Mouse (Mus musculus) kidney, embryonic 15.5 days (tissue): ENCODE data around the gene Ubxn6. TPM values are rescaled to one million over a fixed set of nuclear protein-coding genes. Genes with fewer than 3 reads are reported as not detected.
"Not testable (repeated sequence)": the region's sequence is repeated elsewhere in the genome, so short reads cannot be mapped to it uniquely, and the experiment has no call there.

Experiments
- ATAC-seq: fragments of 200-750 bp; cut with Nextera tagmentation; replicated peaks from 2 replicates; pipeline ENCODE4 v1.8.0; 2017; ENCODE audit warnings: moderate TSS enrichment; ENCODE audit not compliant: low FRiP score
- H3K27ac ChIP-seq: fragments of 300-500 bp; sonication (generic); 2 replicates; pipeline ENCODE4 v1.5.1; 2015; ENCODE audit warnings: mild to moderate bottlenecking, inconsistent platforms
- H3K27me3 ChIP-seq: fragments of 300-500 bp; sonication (generic); 2 replicates; pipeline ENCODE4 v1.6.1; 2015; ENCODE audit warnings: inconsistent platforms
- H3K36me3 ChIP-seq: fragments of 300-500 bp; sonication (generic); 2 replicates; pipeline ENCODE4 v1.6.1; 2015; ENCODE audit warnings: inconsistent platforms
- H3K4me1 ChIP-seq: fragments of 300-500 bp; sonication (generic); 2 replicates; pipeline ENCODE4 v1.6.1; 2015; ENCODE audit warnings: inconsistent platforms
- H3K4me2 ChIP-seq: fragments of 300-500 bp; sonication (generic); 2 replicates; pipeline ENCODE4 v1.6.1; 2015; ENCODE audit warnings: moderate library complexity, mild to moderate bottlenecking, inconsistent platforms
- H3K4me3 ChIP-seq: fragments of 300-500 bp; sonication (generic); replicated peaks from 2 replicates; pipeline ENCODE4 v1.5.1; 2015; ENCODE audit warnings: mild to moderate bottlenecking, inconsistent platforms
- H3K9ac ChIP-seq: fragments of 300-500 bp; sonication (generic); 2 replicates; pipeline ENCODE4 v1.6.1; 2015; ENCODE audit warnings: mild to moderate bottlenecking, inconsistent platforms
- H3K9me3 ChIP-seq: fragments of 300-500 bp; sonication (generic); replicated peaks from 2 replicates; pipeline ENCODE4 v1.6.1; 2016; ENCODE audit warnings: inconsistent platforms
- WGBS: fragments of 180-500 bp; shearing (Covaris S2); methylation state at CpG from one replicate; pipeline ENCODE4 v1.1.7; 2015; ENCODE audit warnings: mixed read lengths; 5-methylcytosine and 5-hydroxymethylcytosine counted together
- polyA plus RNA-seq: library from polyadenylated mRNA; unstranded; fragments of >200 nt; fragmentation: Nextera tagmentation; extraction: Ambion mirVana; gene quantifications from 2 replicates; pipeline ENCODE4 v1.2.1, GENCODE M21; 2015

Ubxn6 gene
- polyA plus RNA-seq, 1 experiment from 2014 or later: 45.6 TPM

- Histone ChIP-seq H3K4me2 (no peak overlapping the region), H3K27ac (no peak overlapping the region), H3K27me3 (no peaks in the 10 kb centered on the region), H3K4me1 (no peaks in the 10 kb centered on the region), H3K4me3 (no peak overlapping the region), H3K36me3 (peaks cover 98% of the 10 kb centered on the region), H3K9ac (no peak overlapping the region), H3K9me3 (no peaks in the 10 kb centered on the region)
- WGBS: 94% methylated on average over 15 of the region's 15 CpGs
- no peak for ATAC-seq
Measured at GRCm38 (mm10) chr17:56098711-56099572, 24.1 kb upstream of the Ubxn6 start.

- ATAC-seq: no peak
- H3K4me2 ChIP-seq: no peak overlapping the region
- H3K4me1 ChIP-seq: no peaks in the 10 kb centered on the region
- H3K4me3 ChIP-seq: no peak overlapping the region
- H3K27ac ChIP-seq: no peak overlapping the region
- no peaks in the 10 kb centered on the region for H3K9me3 ChIP-seq
- H3K36me3 ChIP-seq: peaks cover 97% of the 10 kb centered on the region
- no peak overlapping the region for H3K9ac ChIP-seq
- H3K27me3 ChIP-seq: no peaks in the 10 kb centered on the region
- 92% methylated on average over 8 of the region's 8 CpGs for WGBS
Measured at GRCm38 (mm10) chr17:56098180-56098579, 23.4 kb upstream of the Ubxn6 start.

GRCm38 (mm10) chr17:56096883-56097282, 22.1 kb upstream of the Ubxn6 start:
- Histone ChIP-seq H3K9ac (no peak overlapping the region), H3K27ac (no peak overlapping the region), H3K27me3 (no peaks in the 10 kb centered on the region), H3K36me3 (peaks cover 91% of the 10 kb centered on the region), H3K9me3 (no peaks in the 10 kb centered on the region), H3K4me3 (no peak overlapping the region), H3K4me1 (no peaks in the 10 kb centered on the region), H3K4me2 (no peak overlapping the region)
- WGBS: 92% methylated on average over 12 of the region's 12 CpGs
- no peak for ATAC-seq

- H3K27ac ChIP-seq: no peak overlapping the region
- no peak overlapping the region for H3K9ac ChIP-seq
- H3K27me3 ChIP-seq: no peaks in the 10 kb centered on the region
- no peaks in the 10 kb centered on the region for H3K9me3 ChIP-seq
- no peak for ATAC-seq
- H3K4me1 ChIP-seq: no peaks in the 10 kb centered on the region
- WGBS: 92% methylated on average over 1 of the region's 1 CpGs
- H3K4me3 ChIP-seq: no peak overlapping the region
- H3K36me3 ChIP-seq: peaks cover 84% of the 10 kb centered on the region
- H3K4me2 ChIP-seq: no peak overlapping the region
Measured at GRCm38 (mm10) chr17:56092794-56093193, 18.0 kb upstream of the Ubxn6 start.

GRCm38 (mm10) chr17:56092312-56092711, 17.5 kb upstream of the Ubxn6 start:
- Histone ChIP-seq H3K9ac (no peak overlapping the region), H3K9me3 (no peaks in the 10 kb centered on the region), H3K4me1 (no peaks in the 10 kb centered on the region), H3K4me2 (no peak overlapping the region), H3K27me3 (no peaks in the 10 kb centered on the region), H3K27ac (no peak overlapping the region), H3K4me3 (no peak overlapping the region), H3K36me3 (peaks cover 82% of the 10 kb centered on the region)
- WGBS: 69% methylated on average over 1 of the region's 1 CpGs
- ATAC-seq: no peak

GRCm38 (mm10) chr17:56080781-56081585, 6.2 kb upstream of the Ubxn6 start:
- Histone ChIP-seq H3K27ac (peak overlapping the region; percentile 61), H3K9me3 (no peaks in the 10 kb centered on the region), H3K9ac (peak overlapping the region; percentile 88), H3K4me1 (peaks cover 29% of the 10 kb centered on the region), H3K4me3 (peak overlapping the region; percentile 66), H3K36me3 (peaks cover 38% of the 10 kb centered on the region), H3K4me2 (peak overlapping the region; percentile 95), H3K27me3 (no peaks in the 10 kb centered on the region)
- peak; percentile 38 for ATAC-seq
- 7% methylated on average over 8 of the region's 8 CpGs for WGBS

DNA sequence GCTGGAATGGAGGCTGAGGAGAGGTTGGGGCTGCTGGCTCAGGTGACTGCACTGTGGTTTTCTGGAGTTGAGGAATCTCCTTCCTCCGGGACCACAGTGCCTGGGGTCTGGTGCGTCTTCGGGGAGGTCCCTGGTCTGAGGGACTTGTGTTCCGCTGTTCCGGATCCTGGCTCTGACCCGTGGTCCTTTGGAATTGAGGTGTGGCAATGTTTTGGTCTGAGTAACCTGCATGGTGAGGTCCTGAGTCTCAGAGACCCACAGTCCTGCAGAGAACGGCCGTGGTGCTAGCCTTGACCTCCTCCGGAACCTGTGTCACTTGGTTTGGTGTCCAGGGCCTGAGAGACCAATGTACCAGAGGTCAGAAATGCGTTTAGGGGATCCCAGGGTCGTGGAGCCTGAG, 5.1 kb upstream of the Ubxn6 start:
- Histone ChIP-seq H3K9me3 (no peaks in the 10 kb centered on the region), H3K27me3 (no peaks in the 10 kb centered on the region), H3K4me3 (peak overlapping the region; percentile 66), H3K4me1 (peaks cover 36% of the 10 kb centered on the region), H3K27ac (peak overlapping the region; percentile 56; the same call in 1 of the 2 replicates), H3K9ac (peak overlapping the region; percentile 88), H3K4me2 (peak overlapping the region; percentile 95), H3K36me3 (peaks cover 28% of the 10 kb centered on the region)
- ATAC-seq: no peak
- 1% methylated on average over 11 of the region's 11 CpGs for WGBS

- ATAC-seq: peak; percentile 94
- Histone ChIP-seq H3K4me1 (peaks cover 39% of the 10 kb centered on the region), H3K27ac (peak within 1 kb of the TSS; percentile 74), H3K36me3 (peaks cover 22% of the 10 kb centered on the region), H3K4me3 (peak within 1 kb of the TSS; percentile 66), H3K27me3 (no peaks in the 10 kb centered on the region), H3K9me3 (no peaks in the 10 kb centered on the region), H3K9ac (peak within 1 kb of the TSS; percentile 88), H3K4me2 (peak within 1 kb of the TSS; percentile 95)
- under 1% methylated on average over 61 of the region's 61 CpGs for WGBS
Measured at GRCm38 (mm10) chr17:56078880-56079795, 4.3 kb upstream of the Ubxn6 start, which contains the start of gene Hdgfl2. TSS of gene Hdgfl2 (plus strand) at chr17:56079634.

- peak overlapping the region; percentile 95 for H3K4me2 ChIP-seq
- not testable (repeated sequence) for ATAC-seq, H3K27me3 ChIP-seq, H3K9ac ChIP-seq, H3K9me3 ChIP-seq
- peak overlapping the region; percentile 66 for H3K4me3 ChIP-seq
- peaks cover 17% of the 10 kb centered on the region for H3K36me3 ChIP-seq
- H3K27ac ChIP-seq: peak overlapping the region; percentile 74
- peaks cover 46% of the 10 kb centered on the region for H3K4me1 ChIP-seq
- 68% methylated on average over 9 of the region's 9 CpGs for WGBS
Measured at GRCm38 (mm10) chr17:56078361-56078760, 3.5 kb upstream of the Ubxn6 start.

GRCm38 (mm10) chr17:56077523-56077922, 2.7 kb upstream of the Ubxn6 start:
- no peak overlapping the region for H3K27ac ChIP-seq
- H3K9ac ChIP-seq: no peak overlapping the region
- H3K27me3 ChIP-seq: no peaks in the 10 kb centered on the region
- WGBS: 93% methylated on average over 5 of the region's 5 CpGs
- no peak overlapping the region for H3K4me2 ChIP-seq
- no peak overlapping the region for H3K4me3 ChIP-seq
- H3K4me1 ChIP-seq: peaks cover 53% of the 10 kb centered on the region
- no peaks in the 10 kb centered on the region for H3K9me3 ChIP-seq
- H3K36me3 ChIP-seq: peaks cover 15% of the 10 kb centered on the region
- no peak for ATAC-seq

GRCm38 (mm10) chr17:56074097-56074826, 566 bp downstream of the Ubxn6 start:
- H3K27ac ChIP-seq: peak overlapping the region; percentile 99
- H3K36me3 ChIP-seq: peaks cover 39% of the 10 kb centered on the region
- 7% methylated on average over 22 of the region's 22 CpGs for WGBS
- peaks cover 30% of the 10 kb centered on the region for H3K4me1 ChIP-seq
- H3K4me2 ChIP-seq: peak overlapping the region; percentile 76
- H3K27me3 ChIP-seq: no peaks in the 10 kb centered on the region
- peak; percentile 35 for ATAC-seq
- H3K9me3 ChIP-seq: no peaks in the 10 kb centered on the region
- H3K4me3 ChIP-seq: peak overlapping the region; percentile 79
- H3K9ac ChIP-seq: peak overlapping the region; percentile 76
